Mouse (Mus musculus): ENCODE data around the gene A830005F24Rik. TPM values are rescaled to one million over a fixed set of nuclear protein-coding genes. Genes with fewer than 3 reads are reported as not detected.

A830005F24Rik gene
- 0.36 and 0.56 TPM in 2 replicates for polyA plus RNA-seq (2015; fragmentation: Nextera tagmentation; extraction: Ambion mirVana)

DNA sequence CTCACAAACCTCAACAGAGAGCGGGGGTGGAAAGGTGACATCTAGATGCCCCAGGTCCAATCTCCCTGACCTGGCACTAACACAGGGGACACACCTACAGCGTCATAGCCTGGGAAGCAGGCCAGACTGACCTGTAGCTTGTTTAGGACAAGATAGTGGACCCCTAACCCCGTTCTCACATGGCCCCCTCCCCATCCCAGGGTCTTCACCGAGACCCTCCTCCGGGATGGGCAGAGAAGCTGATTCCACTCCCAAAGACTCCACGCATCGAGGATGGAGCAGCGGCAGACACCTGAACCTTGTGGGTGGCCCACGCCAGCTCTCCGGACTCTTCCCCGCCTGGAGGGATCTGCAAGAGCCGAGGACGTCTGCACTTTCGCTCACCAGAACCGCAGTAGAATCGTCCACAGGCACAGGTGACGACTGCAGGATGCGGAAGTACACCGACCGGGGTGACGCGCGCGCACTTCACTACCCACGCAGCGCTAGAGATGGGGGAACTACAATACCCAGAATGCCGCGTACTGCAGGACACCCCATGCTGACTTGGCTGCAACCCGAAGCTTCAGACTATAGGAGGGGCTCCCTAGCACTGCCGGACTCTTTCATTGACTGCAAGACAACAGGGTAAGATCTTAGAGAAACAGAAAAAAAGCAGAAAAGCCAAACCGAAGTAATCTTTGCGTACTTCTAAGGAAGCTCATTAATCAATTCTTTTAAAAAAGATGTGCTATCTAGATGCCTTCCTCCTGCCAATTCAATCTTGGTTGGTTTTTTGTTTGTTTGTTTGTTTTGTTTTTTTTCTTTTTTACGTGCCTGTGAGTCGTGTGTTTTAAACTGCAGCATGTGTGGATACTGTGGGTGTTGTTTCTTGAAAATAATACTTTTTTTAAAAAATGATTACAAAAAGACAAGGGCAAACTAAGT is at the start of gene A830005F24Rik, which contains the start of gene Zfp169:
A830005F24Rik (plus strand) TSS at position 568 of the 927 bp plus-strand sequence.
Zfp169 (minus strand) TSS at position 449 of the 927 bp plus-strand sequence.
- H3K9ac ChIP-seq (ENCODE audit: low read length) = peak within 1 kb of the TSS; percentile 74
- H3K4me3 ChIP-seq (ENCODE audit: low read depth, low read length) = peak within 1 kb of the TSS; percentile 72
- no peaks in the 10 kb centered on the region for H3K36me3 ChIP-seq (ENCODE audit: control insufficient read depth, insufficient read depth, low read length)
- H3K27ac ChIP-seq (replicated peaks) = peak within 1 kb of the TSS; percentile 84
- TF ChIP-seq CTCF (IDR thresholded peaks at IDR 0.05; ENCODE audit: low read depth) = 0 out of 2 replicates have a peak, but pooled peaks have one; percentile 6
- no peak for TF ChIP-seq EP300 (optimal IDR thresholded peaks at IDR 0.05)
- H3K4me1 ChIP-seq (replicated peaks; ENCODE audit: control insufficient read depth, insufficient read depth) = 0 out of 2 replicates have a peak, but pooled peaks cover 4% of the 10 kb centered on the region
- H3K9me3 ChIP-seq (ENCODE audit: control insufficient read depth, low read length) = no peaks in the 10 kb centered on the region
- WGBS = 1% methylated on average over 34 of the region's 34 CpGs
- ATAC-seq (ENCODE audit: low FRiP score, low TSS enrichment) (peak; percentile 99), DNase-seq (ENCODE audit: low spot score) (peak; percentile 91)
- peak within 1 kb of the TSS; percentile 92 for H3K4me2 ChIP-seq (replicated peaks; ENCODE audit: low read depth)
- H3K27me3 ChIP-seq (ENCODE audit: control insufficient read depth, insufficient read depth, low read length) = no peaks in the 10 kb centered on the region

DNA sequence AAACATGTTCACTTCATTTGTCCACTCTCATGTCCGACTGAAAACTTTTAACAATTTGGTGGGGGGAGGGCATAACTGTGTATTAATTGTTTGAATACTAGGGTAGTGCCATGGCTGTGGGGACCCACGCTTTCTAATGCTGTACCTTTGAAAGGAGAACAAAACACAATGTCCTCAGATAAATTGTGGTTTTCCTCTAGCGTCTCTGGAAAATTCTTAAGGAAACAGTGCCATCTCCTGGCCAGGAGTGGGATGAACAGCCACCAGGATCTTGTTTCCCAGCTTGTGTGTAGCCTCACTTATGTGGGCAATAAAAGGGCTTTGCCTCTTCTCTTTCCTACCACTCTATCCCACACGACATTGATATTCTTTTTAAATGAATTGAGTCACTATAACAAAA is 49.2 kb upstream of the A830005F24Rik start:
- WGBS = 7% methylated on average over 4 of the region's 4 CpGs
- no peak for ATAC-seq (ENCODE audit: low FRiP score, low TSS enrichment)
- H3K9me3 ChIP-seq (ENCODE audit: control insufficient read depth, low read length) = no peaks in the 10 kb centered on the region
- DNase-seq (ENCODE audit: low spot score) = peak; percentile 77
- no peak overlapping the region for H3K27ac ChIP-seq (replicated peaks)
- TF ChIP-seq EP300 (optimal IDR thresholded peaks at IDR 0.05) = no peak
- TF ChIP-seq CTCF (IDR thresholded peaks at IDR 0.05; ENCODE audit: low read depth) = peak; percentile 92
- H3K9ac ChIP-seq (ENCODE audit: low read length) = no peak overlapping the region
- no peaks in the 10 kb centered on the region for H3K27me3 ChIP-seq (ENCODE audit: control insufficient read depth, insufficient read depth, low read length)
- no peak overlapping the region for H3K4me3 ChIP-seq (ENCODE audit: low read depth, low read length)
- H3K4me2 ChIP-seq (replicated peaks; ENCODE audit: low read depth) = no peak overlapping the region
- no peaks in the 10 kb centered on the region for H3K4me1 ChIP-seq (replicated peaks; ENCODE audit: control insufficient read depth, insufficient read depth)
- no peaks in the 10 kb centered on the region for H3K36me3 ChIP-seq (ENCODE audit: control insufficient read depth, insufficient read depth, low read length)

DNA sequence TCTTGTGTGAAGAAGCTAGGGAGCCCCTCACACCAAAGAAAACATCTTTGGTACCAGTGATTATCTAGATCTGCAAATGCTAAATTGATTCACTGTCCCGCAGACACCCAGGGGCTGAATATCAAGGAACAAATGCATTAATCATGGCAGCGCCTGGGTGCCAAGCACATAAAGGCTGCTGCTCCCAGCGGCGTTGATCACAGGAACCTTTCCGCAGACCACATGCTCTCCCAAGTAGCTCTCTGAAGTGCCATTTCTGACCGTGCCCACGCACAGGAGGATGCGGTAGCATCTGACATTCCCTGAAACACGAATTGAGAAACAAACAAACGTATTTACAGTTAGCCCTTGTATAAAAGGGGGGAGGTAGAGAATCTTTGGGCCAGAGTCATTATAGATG is 47.2 kb upstream of the A830005F24Rik start:
- no peak overlapping the region for H3K9ac ChIP-seq (ENCODE audit: low read length)
- TF ChIP-seq CTCF (IDR thresholded peaks at IDR 0.05; ENCODE audit: low read depth) (no peak), EP300 (optimal IDR thresholded peaks at IDR 0.05) (no peak)
- 51% methylated on average over 10 of the region's 10 CpGs for WGBS
- no peaks in the 10 kb centered on the region for H3K36me3 ChIP-seq (ENCODE audit: control insufficient read depth, insufficient read depth, low read length)
- no peaks in the 10 kb centered on the region for H3K9me3 ChIP-seq (ENCODE audit: control insufficient read depth, low read length)
- no peak for ATAC-seq (ENCODE audit: low FRiP score, low TSS enrichment)
- H3K27me3 ChIP-seq (ENCODE audit: control insufficient read depth, insufficient read depth, low read length) = no peaks in the 10 kb centered on the region
- H3K4me2 ChIP-seq (replicated peaks; ENCODE audit: low read depth) = no peak overlapping the region
- H3K4me1 ChIP-seq (replicated peaks; ENCODE audit: control insufficient read depth, insufficient read depth) = no peaks in the 10 kb centered on the region
- no peak for DNase-seq (ENCODE audit: low spot score)
- H3K4me3 ChIP-seq (ENCODE audit: low read depth, low read length) = no peak overlapping the region
- H3K27ac ChIP-seq (replicated peaks) = no peak overlapping the region

DNA sequence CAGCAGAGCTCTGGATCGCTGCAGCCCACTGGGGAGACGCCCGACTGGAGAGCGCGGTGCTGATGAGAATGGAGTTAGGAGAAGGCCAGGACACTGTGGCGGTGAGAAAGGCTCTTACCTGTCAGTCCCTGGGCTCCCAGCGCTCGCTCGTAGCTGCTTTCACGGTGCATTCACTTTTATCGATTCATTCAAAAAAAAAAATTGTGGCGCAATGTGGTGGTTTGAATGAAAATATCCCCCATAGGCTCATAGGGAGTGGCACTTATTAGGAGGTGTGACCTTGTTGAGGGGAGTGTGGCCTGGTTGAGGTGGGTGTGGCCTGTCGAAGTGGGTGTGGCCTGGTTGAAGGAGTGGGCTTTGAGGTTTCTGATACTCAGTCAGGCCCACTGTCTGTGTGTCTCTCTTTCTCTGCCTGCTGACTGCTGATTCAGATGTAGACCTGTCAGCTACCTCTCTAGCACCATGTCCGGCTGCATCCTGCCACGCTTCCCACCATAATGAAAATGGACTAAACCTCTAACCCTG is 44.7 kb upstream of the A830005F24Rik start:
- Histone ChIP-seq H3K36me3 (ENCODE audit: control insufficient read depth, insufficient read depth, low read length) (no peaks in the 10 kb centered on the region), H3K4me3 (ENCODE audit: low read depth, low read length) (no peak overlapping the region), H3K9ac (ENCODE audit: low read length) (no peak overlapping the region), H3K9me3 (ENCODE audit: control insufficient read depth, low read length) (no peaks in the 10 kb centered on the region), H3K4me2 (replicated peaks; ENCODE audit: low read depth) (no peak overlapping the region), H3K4me1 (replicated peaks; ENCODE audit: control insufficient read depth, insufficient read depth) (no peaks in the 10 kb centered on the region), H3K27me3 (ENCODE audit: control insufficient read depth, insufficient read depth, low read length) (no peaks in the 10 kb centered on the region), H3K27ac (replicated peaks) (no peak overlapping the region)
- no peak for ATAC-seq (ENCODE audit: low FRiP score, low TSS enrichment)
- DNase-seq (ENCODE audit: low spot score) = no peak
- no peak for TF ChIP-seq EP300 (optimal IDR thresholded peaks at IDR 0.05)
- no peak for TF ChIP-seq CTCF (IDR thresholded peaks at IDR 0.05; ENCODE audit: low read depth)
- WGBS = 66% methylated on average over 15 of the region's 15 CpGs

DNA sequence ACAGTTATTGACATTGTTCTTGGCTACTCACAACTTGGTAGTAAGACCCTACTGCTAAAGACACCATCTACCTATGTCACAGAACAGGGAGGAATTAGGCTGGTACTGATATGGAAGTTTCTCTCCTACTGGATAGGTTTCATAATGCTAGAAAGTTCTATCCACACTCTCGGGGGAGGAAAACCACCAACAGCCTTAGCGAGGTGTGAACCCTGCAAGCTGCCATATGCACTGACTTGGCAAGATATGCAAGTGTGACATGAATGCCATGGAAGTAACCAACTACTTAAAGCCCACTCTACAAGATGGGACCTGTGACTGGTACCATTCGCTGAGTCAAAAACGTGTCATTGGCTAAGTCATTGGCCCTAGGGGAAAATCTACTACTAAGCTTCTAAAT is 29.8 kb upstream of the A830005F24Rik start:
- Histone ChIP-seq H3K27me3 (ENCODE audit: control insufficient read depth, insufficient read depth, low read length) (no peaks in the 10 kb centered on the region), H3K27ac (replicated peaks) (no peak overlapping the region), H3K4me2 (replicated peaks; ENCODE audit: low read depth) (no peak overlapping the region), H3K4me3 (ENCODE audit: low read depth, low read length) (no peak overlapping the region), H3K9ac (ENCODE audit: low read length) (no peak overlapping the region), H3K4me1 (replicated peaks; ENCODE audit: control insufficient read depth, insufficient read depth) (no peaks in the 10 kb centered on the region), H3K36me3 (ENCODE audit: control insufficient read depth, insufficient read depth, low read length) (0 out of 2 replicates have a peak, but pooled peaks cover 3% of the 10 kb centered on the region), H3K9me3 (ENCODE audit: control insufficient read depth, low read length) (no peaks in the 10 kb centered on the region)
- ATAC-seq (ENCODE audit: low FRiP score, low TSS enrichment) (no peak), DNase-seq (ENCODE audit: low spot score) (no peak)
- TF ChIP-seq EP300 (optimal IDR thresholded peaks at IDR 0.05) (no peak), CTCF (IDR thresholded peaks at IDR 0.05; ENCODE audit: low read depth) (no peak)
- WGBS = 92% methylated on average over 4 of the region's 4 CpGs

Measured in stomach, postnatal 0 days (tissue).